ENCODE assay signal across 9 mouse cellular contexts in the genomic region with DNA sequence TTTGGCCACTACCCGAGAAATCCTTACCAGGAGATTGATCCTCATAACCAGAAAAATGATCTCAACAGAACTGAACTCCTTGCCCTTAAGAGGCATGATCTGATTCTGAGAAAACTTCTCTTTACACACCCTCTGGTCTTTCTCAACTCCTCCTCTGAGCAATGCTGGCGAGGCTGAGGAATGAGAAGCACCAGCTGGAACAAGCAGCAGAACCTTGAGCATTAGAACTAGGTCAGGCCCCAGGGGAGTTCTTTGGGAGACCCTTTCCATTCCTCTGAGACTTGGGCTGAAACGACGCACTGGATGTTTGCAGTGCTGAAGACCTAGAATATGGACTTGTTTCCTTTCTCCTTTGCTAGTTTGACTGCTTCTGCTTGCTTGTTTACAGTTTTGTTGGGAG.
DNase-seq lines count a peak whose midpoint lies in the region; ATAC-seq and TF ChIP-seq lines count a peak whose summit lies in the region.
"Had no signal": no experiment of that assay in that cellular context is flagged by ENCODE, and none has a peak within 500 bp of the region (broad histone marks: within the 10 kb centered on the region; RNA-seq: fewer than 3 reads in every experiment).

No protein-coding gene starts in this region.

- H3K9ac ChIP-seq in hindbrain, postnatal 0 days (replicated peaks; ENCODE audit: low read length) = no peak overlapping the region

- H3K9me3 ChIP-seq in hindbrain, postnatal 0 days (ENCODE audit: low read length) = no peaks in the 10 kb centered on the region

- no peak for ATAC-seq in hindbrain, postnatal 0 days
- ATAC-seq: hindbrain, embryonic 16.5 days had no signal

- no peak overlapping the region for H3K4me3 ChIP-seq in thymus, adult 2 months (ENCODE audit: control insufficient read depth, insufficient read depth, low read length)
- H3K4me3 ChIP-seq in hindbrain, postnatal 0 days (ENCODE audit: low read length) = no peak overlapping the region

- no peak overlapping the region for H3K4me2 ChIP-seq in hindbrain, postnatal 0 days (ENCODE audit: low read depth, low read length)

- 77% methylated on average over 4 of the region's 4 CpGs for WGBS in thymus, adult 2 months
- 71% methylated on average over 4 of the region's 4 CpGs for WGBS in hindbrain, postnatal 0 days

- no peaks in the 10 kb centered on the region for H3K4me1 ChIP-seq in thymus, adult 2 months (replicated peaks; ENCODE audit: control insufficient read depth, insufficient read depth, low read length)
- H3K4me1 ChIP-seq in hindbrain, postnatal 0 days (ENCODE audit: insufficient read depth, low read length) = no peaks in the 10 kb centered on the region

- DNase-seq in adrenal gland, adult (ENCODE audit: inconsistent age in 2 of 2, low spot score in 1 of 2) = peak; percentile 12 to 55
- DNase-seq in adrenal gland, postnatal 4 days (ENCODE audit: low spot score in 2 of 2) = no peak
- peak; percentile 10 for DNase-seq in adipocyte (ENCODE audit: low spot score)
- peak; percentile 14 to 45 for DNase-seq in gastrocnemius, postnatal 36 days
- peak; percentile 28 to 48 for DNase-seq in kidney, postnatal 25 days
- DNase-seq in thymus, adult 2 months = no peak
- no peak for DNase-seq in left cerebral cortex, adult 8-10 months (ENCODE audit: low spot score in 2 of 2)
- DNase-seq in hindbrain, postnatal 0 days (ENCODE audit: low spot score) = no peak

- TF ChIP-seq POLR2A in thymus, adult 2 months (IDR thresholded peaks at IDR 0.05; ENCODE audit: control insufficient read depth, extremely low read depth, insufficient read depth, low read length, poor library complexity) = no peak

- no peaks in the 10 kb centered on the region for H3K36me3 ChIP-seq in thymus, adult 2 months (ENCODE audit: control insufficient read depth, insufficient read depth, low read length)
- no peaks in the 10 kb centered on the region for H3K36me3 ChIP-seq in hindbrain, postnatal 0 days (ENCODE audit: insufficient read depth, low read length)

- intact Hi-C loops in gastrocnemius, postnatal 36 days (cut with DNase I) = no loop called here

- TF ChIP-seq CTCF in thymus, adult 2 months (IDR thresholded peaks at IDR 0.05; ENCODE audit: borderline replicate concordance, control insufficient read depth, extremely low read depth, insufficient read depth, low read length, poor library complexity) = no peak
- no peak for TF ChIP-seq CTCF in hindbrain, postnatal 0 days (IDR thresholded peaks at IDR 0.05; ENCODE audit: low read depth)

- no peaks in the 10 kb centered on the region for H3K27me3 ChIP-seq in thymus, adult 2 months (ENCODE audit: control insufficient read depth, insufficient read depth, low read length)
- H3K27me3 ChIP-seq in hindbrain, postnatal 0 days (ENCODE audit: insufficient read depth, low read length) = no peaks in the 10 kb centered on the region

- H3K27ac ChIP-seq in thymus, adult 2 months (ENCODE audit: control insufficient read depth, insufficient read depth, low read length) = no peak overlapping the region
- H3K27ac ChIP-seq in hindbrain, postnatal 0 days = no peak overlapping the region

Comparison
In these comparisons a context has a peak if more than half of its experiments do, and no peak if none do; other contexts are left out.
1. DNase-seq: peak in adrenal gland, adult (2 of 2), adipocyte (single experiment), gastrocnemius, postnatal 36 days (2 of 2) and kidney, postnatal 25 days (2 of 2); none in adrenal gland, postnatal 4 days (0 of 2), thymus, adult 2 months (single experiment), left cerebral cortex, adult 8-10 months (0 of 2) and hindbrain, postnatal 0 days (single experiment).